In genomic region chr1:89999858-90000257, GRCm38 (mm10) we compare ENCODE assay signal across 32 mouse cellular contexts. TPM values are rescaled to one million over a fixed set of nuclear protein-coding genes. Genes with fewer than 3 reads are reported as not detected.
DNase-seq lines count a peak whose midpoint lies in the region; ATAC-seq lines count a peak whose summit lies in the region.
"Had no signal": no experiment of that assay in that cellular context is flagged by ENCODE, and none has a peak within 500 bp of the region (broad histone marks: within the 10 kb centered on the region; RNA-seq: fewer than 3 reads in every experiment).

No protein-coding gene starts in this region.

- peak overlapping the region; percentile 87 for H3K27ac ChIP-seq in heart, embryonic 10.5 days
- peak overlapping the region; percentile 71 to 84 for H3K27ac ChIP-seq in heart, embryonic 14.5 days (replicated peaks in 1 of 2; ENCODE audit: control insufficient read depth in 1 of 2, insufficient read depth in 1 of 2, low read depth in 2 of 2, low read length in 2 of 2)
- H3K27ac ChIP-seq: forebrain, embryonic 13.5 days; hindbrain, embryonic 13.5 days; limb, embryonic 12.5 days; liver, embryonic 15.5 days; midbrain, embryonic 10.5 days; midbrain, embryonic 15.5 days; neural tube, embryonic 15.5 days; stomach, embryonic 15.5 days had no signal

- H3K9me3 ChIP-seq in heart, embryonic 10.5 days: no peaks in the 10 kb centered on the region
- H3K9me3 ChIP-seq in heart, embryonic 14.5 days (ENCODE audit: control insufficient read depth, low read length): no peaks in the 10 kb centered on the region
- H3K9me3 ChIP-seq: forebrain, embryonic 13.5 days; hindbrain, embryonic 13.5 days; limb, embryonic 12.5 days; liver, embryonic 15.5 days; midbrain, embryonic 10.5 days; midbrain, embryonic 15.5 days; neural tube, embryonic 15.5 days; stomach, embryonic 15.5 days had no signal

- H3K36me3 ChIP-seq in heart, embryonic 10.5 days: no peaks in the 10 kb centered on the region
- no peaks in the 10 kb centered on the region for H3K36me3 ChIP-seq in heart, embryonic 14.5 days (ENCODE audit: control insufficient read depth, insufficient read depth, low read length)
- H3K36me3 ChIP-seq: hindbrain, embryonic 13.5 days; limb, embryonic 12.5 days; liver, embryonic 15.5 days; midbrain, embryonic 10.5 days; midbrain, embryonic 15.5 days; neural tube, embryonic 15.5 days; stomach, embryonic 15.5 days had no signal

- no peak overlapping the region for H3K4me3 ChIP-seq in heart, embryonic 10.5 days
- H3K4me3 ChIP-seq in heart, embryonic 14.5 days (ENCODE audit: control insufficient read depth in 1 of 2, insufficient read depth in 1 of 2, low read depth in 1 of 2, low read length in 2 of 2): no peak overlapping the region
- H3K4me3 ChIP-seq: forebrain, embryonic 13.5 days; hindbrain, embryonic 13.5 days; limb, embryonic 12.5 days; liver, embryonic 15.5 days; midbrain, embryonic 10.5 days; midbrain, embryonic 15.5 days; neural tube, embryonic 15.5 days; stomach, embryonic 15.5 days had no signal

- WGBS in heart, embryonic 10.5 days: 55% methylated on average over 3 of the region's 3 CpGs
- 39% methylated on average over 3 of the region's 3 CpGs for WGBS in heart, embryonic 14.5 days

- no peak for ATAC-seq in heart, embryonic 14.5 days (ENCODE audit: insufficient number of reproducible peaks, insufficient read depth, low FRiP score, low read depth)
- ATAC-seq: forebrain, embryonic 13.5 days; intestine, postnatal 0 days; midbrain, embryonic 15.5 days had no signal

- H3K9ac ChIP-seq in heart, embryonic 14.5 days (ENCODE audit: low read length): peak overlapping the region; percentile 13; the same call in 1 of the 2 replicates
- H3K9ac ChIP-seq: forebrain, embryonic 13.5 days; hindbrain, embryonic 13.5 days; limb, embryonic 12.5 days; liver, embryonic 15.5 days; lung, embryonic 14.5 days; midbrain, embryonic 15.5 days; neural tube, embryonic 15.5 days; stomach, embryonic 15.5 days had no signal

- peak; percentile 1 for DNase-seq in layer of hippocampus, adult 9-11 months
- DNase-seq in layer of hippocampus, postnatal 25 days (ENCODE audit: extremely low spot score in 1 of 2, low spot score in 1 of 2): no peak
- DNase-seq in heart, embryonic 10.5 days (ENCODE audit: low spot score): no peak
- DNase-seq in urinary bladder, adult 2 months (ENCODE audit: low spot score): no peak
- no peak for DNase-seq in lung, postnatal 36 days
- no peak for DNase-seq in frontal cortex, adult 2 months (ENCODE audit: extremely low spot score in 1 of 2, low spot score in 1 of 2)
- DNase-seq: adrenal gland, postnatal 10 days; B cell, adult 2 months; cerebellum, adult 11 months; cerebellum, adult 9-10 months; cerebellum, postnatal 36 days; gastrocnemius, postnatal 25 days; kidney, adult 9 months; kidney, postnatal 10 days; lung, embryonic 14.5 days; lung, postnatal 14 days; retina, postnatal 1 day; right cerebral cortex, postnatal 14 days had no signal

- peak overlapping the region; percentile 14 for H3K4me2 ChIP-seq in heart, embryonic 14.5 days (ENCODE audit: low read length)
- H3K4me2 ChIP-seq: forebrain, embryonic 13.5 days; hindbrain, embryonic 13.5 days; limb, embryonic 12.5 days; liver, embryonic 15.5 days; lung, embryonic 14.5 days; midbrain, embryonic 15.5 days; neural tube, embryonic 15.5 days; stomach, embryonic 15.5 days had no signal

- H3K27me3 ChIP-seq in heart, embryonic 10.5 days (ENCODE audit: insufficient read depth, poor library complexity, severe bottlenecking): peaks cover 15% of the 10 kb centered on the region
- H3K27me3 ChIP-seq in heart, embryonic 14.5 days (ENCODE audit: control insufficient read depth, insufficient read depth, low read length): no peaks in the 10 kb centered on the region
- H3K27me3 ChIP-seq: liver, embryonic 15.5 days had no signal

- peaks cover 49% of the 10 kb centered on the region for H3K4me1 ChIP-seq in heart, embryonic 10.5 days
- H3K4me1 ChIP-seq in heart, embryonic 14.5 days (ENCODE audit: control insufficient read depth in 2 of 2, insufficient read depth in 2 of 2, low read length in 2 of 2): peaks cover 40 to 45% of the 10 kb centered on the region in 2 experiments
- H3K4me1 ChIP-seq: forebrain, embryonic 13.5 days; hindbrain, embryonic 13.5 days; liver, embryonic 15.5 days; midbrain, embryonic 15.5 days; neural tube, embryonic 15.5 days had no signal

RNA-seq across cellular contexts. Expression of gene Asb18, which starts 14.6 kb away (rescaled TPM):
- 1 to 10 TPM; 2.7 to 3.2 TPM for total RNA-seq in layer of hippocampus, postnatal 25 days (2021)
- polyA plus RNA-seq in heart, embryonic 10.5 days (2016; fragmentation: Nextera tagmentation; extraction: Ambion mirVana): 0.63 and 0.93 TPM in 2 replicates
- polyA plus RNA-seq in heart, embryonic 14.5 days (2014; fragmentation: Nextera tagmentation; extraction: Ambion mirVana): 0.94 and 1.0 TPM in 2 replicates
- polyA plus RNA-seq in urinary bladder, adult 2 months (2012; rRNA removed): 0.13 and 0.15 TPM in 2 replicates
- polyA plus RNA-seq in frontal cortex, adult 2 months (2012; rRNA removed): 0.99 and 1.0 TPM in 2 replicates
- total RNA-seq: liver, adult 2 months; megakaryocyte progenitor cell, adult 5-6 weeks had no signal
- polyA plus RNA-seq: embryonic facial prominence, embryonic 11.5 days; intestine, postnatal 0 days; liver, adult 2 months; liver, embryonic 15.5 days; lung, embryonic 14.5 days; small intestine, adult 2 months; stomach, embryonic 15.5 days had no signal
